Mouse (Mus musculus): ENCODE results near the gene Wwox. TPM values are rescaled to one million over a fixed set of nuclear protein-coding genes. Genes with fewer than 3 reads are reported as not detected.

The Wwox gene
- polyA plus RNA-seq, 1 experiment from 2014 or later = 20.2 TPM

GRCm38 (mm10) chr8:115196859-115197258 lies 757.4 kb downstream of the Wwox start:
- no peaks in the 10 kb centered on the region for H3K36me3 ChIP-seq (ENCODE audit: insufficient read depth, low read length)
- no peak overlapping the region for H3K27ac ChIP-seq (ENCODE audit: low read length)
- peaks cover 7% of the 10 kb centered on the region; the same call in 1 of the 2 replicates for H3K4me1 ChIP-seq (ENCODE audit: insufficient read depth, low read length)
- no peaks in the 10 kb centered on the region for H3K9me3 ChIP-seq (ENCODE audit: low read length)
- H3K4me2 ChIP-seq (replicated peaks; ENCODE audit: low read depth, low read length) = no peak overlapping the region
- H3K27me3 ChIP-seq (ENCODE audit: insufficient read depth, low read length) = peaks cover 9% of the 10 kb centered on the region
- no peak overlapping the region for H3K4me3 ChIP-seq (ENCODE audit: low read length)
- H3K9ac ChIP-seq (replicated peaks; ENCODE audit: low read length) = no peak overlapping the region
- no peak for ATAC-seq (ENCODE audit: low FRiP score, low TSS enrichment)
- 71% methylated on average over 2 of the region's 2 CpGs for WGBS

GRCm38 (mm10) chr8:115199204-115199603 lies 759.7 kb downstream of the Wwox start:
- Histone ChIP-seq H3K4me3 (ENCODE audit: low read length) (no peak overlapping the region), H3K27me3 (ENCODE audit: insufficient read depth, low read length) (peaks cover 9% of the 10 kb centered on the region), H3K9ac (replicated peaks; ENCODE audit: low read length) (no peak overlapping the region), H3K9me3 (ENCODE audit: low read length) (no peaks in the 10 kb centered on the region), H3K27ac (ENCODE audit: low read length) (no peak overlapping the region), H3K36me3 (ENCODE audit: insufficient read depth, low read length) (no peaks in the 10 kb centered on the region), H3K4me2 (replicated peaks; ENCODE audit: low read depth, low read length) (no peak overlapping the region), H3K4me1 (ENCODE audit: insufficient read depth, low read length) (peaks cover 7% of the 10 kb centered on the region; the same call in 1 of the 2 replicates)
- ATAC-seq (ENCODE audit: low FRiP score, low TSS enrichment) = no peak
- WGBS = 30% methylated on average over 4 of the region's 4 CpGs

- WGBS = 28% methylated on average over 14 of the region's 14 CpGs
- Histone ChIP-seq H3K27me3 (ENCODE audit: insufficient read depth, low read length) (peaks cover 9% of the 10 kb centered on the region), H3K4me1 (ENCODE audit: insufficient read depth, low read length) (peaks cover 7% of the 10 kb centered on the region; the same call in 1 of the 2 replicates), H3K27ac (ENCODE audit: low read length) (no peak overlapping the region), H3K4me3 (ENCODE audit: low read length) (no peak overlapping the region), H3K4me2 (replicated peaks; ENCODE audit: low read depth, low read length) (no peak overlapping the region), H3K9me3 (ENCODE audit: low read length) (no peaks in the 10 kb centered on the region), H3K36me3 (ENCODE audit: insufficient read depth, low read length) (no peaks in the 10 kb centered on the region), H3K9ac (replicated peaks; ENCODE audit: low read length) (no peak overlapping the region)
- ATAC-seq (ENCODE audit: low FRiP score, low TSS enrichment) = no peak
Observed at GRCm38 (mm10) chr8:115199616-115200150, 760.2 kb downstream of the Wwox start.

GRCm38 (mm10) chr8:115201726-115202125 lies 762.3 kb downstream of the Wwox start:
- Histone ChIP-seq H3K27me3 (ENCODE audit: insufficient read depth, low read length) (peaks cover 9% of the 10 kb centered on the region), H3K9me3 (ENCODE audit: low read length) (no peaks in the 10 kb centered on the region), H3K4me1 (ENCODE audit: insufficient read depth, low read length) (peaks cover 7% of the 10 kb centered on the region; the same call in 1 of the 2 replicates), H3K4me3 (ENCODE audit: low read length) (no peak overlapping the region), H3K36me3 (ENCODE audit: insufficient read depth, low read length) (no peaks in the 10 kb centered on the region), H3K4me2 (replicated peaks; ENCODE audit: low read depth, low read length) (no peak overlapping the region), H3K9ac (replicated peaks; ENCODE audit: low read length) (no peak overlapping the region), H3K27ac (ENCODE audit: low read length) (no peak overlapping the region)
- WGBS = 68% methylated on average over 7 of the region's 7 CpGs
- ATAC-seq (ENCODE audit: low FRiP score, low TSS enrichment) = no peak

- H3K9me3 ChIP-seq (ENCODE audit: low read length) = no peaks in the 10 kb centered on the region
- 45% methylated on average over 11 of the region's 11 CpGs for WGBS
- peak; percentile 31; the same call in 1 of the 2 replicates for ATAC-seq (ENCODE audit: low FRiP score, low TSS enrichment)
Observed at GRCm38 (mm10) chr8:115207480-115207879, 768.0 kb downstream of the Wwox start.

GRCm38 (mm10) chr8:115208415-115209192 lies 769.1 kb downstream of the Wwox start:
- H3K4me2 ChIP-seq (replicated peaks; ENCODE audit: low read depth, low read length) = 0 out of 2 replicates have a peak overlapping the region, but pooled peaks have one; percentile 15
- H3K27ac ChIP-seq (ENCODE audit: low read length) = no peak overlapping the region
- H3K4me1 ChIP-seq (ENCODE audit: insufficient read depth, low read length) = no peaks in the 10 kb centered on the region
- 25% methylated on average over 15 of the region's 15 CpGs for WGBS
- ATAC-seq (ENCODE audit: low FRiP score, low TSS enrichment) = no peak
- no peak overlapping the region for H3K9ac ChIP-seq (replicated peaks; ENCODE audit: low read length)
- H3K9me3 ChIP-seq (ENCODE audit: low read length) = no peaks in the 10 kb centered on the region
- no peaks in the 10 kb centered on the region for H3K36me3 ChIP-seq (ENCODE audit: insufficient read depth, low read length)
- H3K4me3 ChIP-seq (ENCODE audit: low read length) = no peak overlapping the region
- H3K27me3 ChIP-seq (ENCODE audit: insufficient read depth, low read length) = 0 out of 2 replicates have a peak, but pooled peaks cover 2% of the 10 kb centered on the region

More at GRCm38 (mm10) chr8:115207480-115207879, 768.0 kb downstream of the Wwox start:
- Histone ChIP-seq H3K27me3 (ENCODE audit: insufficient read depth, low read length) (0 out of 2 replicates have a peak, but pooled peaks cover 2% of the 10 kb centered on the region), H3K9ac (replicated peaks; ENCODE audit: low read length) (no peak overlapping the region), H3K4me3 (ENCODE audit: low read length) (no peak overlapping the region), H3K36me3 (ENCODE audit: insufficient read depth, low read length) (no peaks in the 10 kb centered on the region), H3K4me2 (replicated peaks; ENCODE audit: low read depth, low read length) (no peak overlapping the region), H3K27ac (ENCODE audit: low read length) (no peak overlapping the region), H3K4me1 (ENCODE audit: insufficient read depth, low read length) (no peaks in the 10 kb centered on the region)

- H3K9ac ChIP-seq (replicated peaks; ENCODE audit: low read length) = no peak overlapping the region
- no peaks in the 10 kb centered on the region for H3K4me1 ChIP-seq (ENCODE audit: insufficient read depth, low read length)
- no peaks in the 10 kb centered on the region for H3K9me3 ChIP-seq (ENCODE audit: low read length)
- 0 out of 2 replicates have a peak, but pooled peaks cover 2% of the 10 kb centered on the region for H3K27me3 ChIP-seq (ENCODE audit: insufficient read depth, low read length)
- H3K4me2 ChIP-seq (replicated peaks; ENCODE audit: low read depth, low read length) = no peak overlapping the region
- 72% methylated on average over 6 of the region's 6 CpGs for WGBS
- H3K36me3 ChIP-seq (ENCODE audit: insufficient read depth, low read length) = no peaks in the 10 kb centered on the region
- ATAC-seq (ENCODE audit: low FRiP score, low TSS enrichment) = no peak
- H3K4me3 ChIP-seq (ENCODE audit: low read length) = no peak overlapping the region
- no peak overlapping the region for H3K27ac ChIP-seq (ENCODE audit: low read length)
Observed at GRCm38 (mm10) chr8:115210014-115210413, 770.6 kb downstream of the Wwox start.

- Histone ChIP-seq H3K27me3 (ENCODE audit: insufficient read depth, low read length) (0 out of 2 replicates have a peak, but pooled peaks cover 2% of the 10 kb centered on the region), H3K9me3 (ENCODE audit: low read length) (no peaks in the 10 kb centered on the region), H3K27ac (ENCODE audit: low read length) (no peak overlapping the region), H3K9ac (replicated peaks; ENCODE audit: low read length) (no peak overlapping the region), H3K4me2 (replicated peaks; ENCODE audit: low read depth, low read length) (no peak overlapping the region), H3K4me3 (ENCODE audit: low read length) (no peak overlapping the region), H3K4me1 (ENCODE audit: insufficient read depth, low read length) (no peaks in the 10 kb centered on the region), H3K36me3 (ENCODE audit: insufficient read depth, low read length) (no peaks in the 10 kb centered on the region)
- 82% methylated on average over 4 of the region's 4 CpGs for WGBS
- no peak for ATAC-seq (ENCODE audit: low FRiP score, low TSS enrichment)
Observed at GRCm38 (mm10) chr8:115213126-115213525, 773.7 kb downstream of the Wwox start.

- H3K27ac ChIP-seq (ENCODE audit: low read length) = no peak overlapping the region
- H3K36me3 ChIP-seq (ENCODE audit: insufficient read depth, low read length) = no peaks in the 10 kb centered on the region
- WGBS = 72% methylated on average over 17 of the region's 17 CpGs
- no peak overlapping the region for H3K4me3 ChIP-seq (ENCODE audit: low read length)
- H3K4me1 ChIP-seq (ENCODE audit: insufficient read depth, low read length) = no peaks in the 10 kb centered on the region
- 0 out of 2 replicates have a peak, but pooled peaks cover 2% of the 10 kb centered on the region for H3K27me3 ChIP-seq (ENCODE audit: insufficient read depth, low read length)
- no peak for ATAC-seq (ENCODE audit: low FRiP score, low TSS enrichment)
- no peak overlapping the region for H3K4me2 ChIP-seq (replicated peaks; ENCODE audit: low read depth, low read length)
- no peak overlapping the region for H3K9ac ChIP-seq (replicated peaks; ENCODE audit: low read length)
- no peaks in the 10 kb centered on the region for H3K9me3 ChIP-seq (ENCODE audit: low read length)
Observed at GRCm38 (mm10) chr8:115214870-115215269, 775.4 kb downstream of the Wwox start.

- WGBS = 57% methylated on average over 3 of the region's 3 CpGs
- no peaks in the 10 kb centered on the region for H3K36me3 ChIP-seq (ENCODE audit: insufficient read depth, low read length)
- H3K4me1 ChIP-seq (ENCODE audit: insufficient read depth, low read length) = no peaks in the 10 kb centered on the region
- no peak overlapping the region for H3K27ac ChIP-seq (ENCODE audit: low read length)
- no peak overlapping the region for H3K4me3 ChIP-seq (ENCODE audit: low read length)
- H3K9me3 ChIP-seq (ENCODE audit: low read length) = no peaks in the 10 kb centered on the region
- H3K9ac ChIP-seq (replicated peaks; ENCODE audit: low read length) = no peak overlapping the region
- 0 out of 2 replicates have a peak, but pooled peaks cover 2% of the 10 kb centered on the region for H3K27me3 ChIP-seq (ENCODE audit: insufficient read depth, low read length)
- ATAC-seq (ENCODE audit: low FRiP score, low TSS enrichment) = no peak
- H3K4me2 ChIP-seq (replicated peaks; ENCODE audit: low read depth, low read length) = no peak overlapping the region
Observed at GRCm38 (mm10) chr8:115216801-115217200, 777.3 kb downstream of the Wwox start.

Measured in kidney, embryonic 16.5 days (tissue).